Mouse (Mus musculus) spleen, postnatal 10 days (tissue): ENCODE measurements around the gene Kcnip2.

ENCODE experiments used
- DNase-seq, 2 experiments: peaks; one replicate each; pipeline ENCODE4 v3.0.0; 2021 to 2022; ENCODE audit warnings: low spot score in 2 of 2

Gene Kcnip2

GRCm38 (mm10) chr19:45815831-45816405 is at the start of gene Kcnip2:
Gene Kcnip2, minus strand, starts transcription at chr19:45816061.
- DNase-seq = no peak

GRCm38 (mm10) chr19:45855284-45855920 is 39.5 kb upstream of the Kcnip2 start:
- DNase-seq = peak in 1 of 2 experiments; percentile 16

- DNase-seq = peak in 1 of 2 experiments; percentile 20
These were observed 38.7 kb upstream of the Kcnip2 start for GRCm38 (mm10) chr19:45854521-45854920.

GRCm38 (mm10) chr19:45847733-45848093 is 31.9 kb upstream of the Kcnip2 start:
- no peak for DNase-seq

- peak in 1 of 2 experiments; percentile 57 for DNase-seq
These were observed 31.3 kb upstream of the Kcnip2 start for GRCm38 (mm10) chr19:45847016-45847732.

GRCm38 (mm10) chr19:45844209-45844608 is 28.3 kb upstream of the Kcnip2 start:
- no peak for DNase-seq

GRCm38 (mm10) chr19:45843424-45843823 is 27.6 kb upstream of the Kcnip2 start:
- peak; percentile 14 to 49 for DNase-seq

- no peak for DNase-seq
These were observed 21.5 kb upstream of the Kcnip2 start for GRCm38 (mm10) chr19:45837050-45837994.

- DNase-seq = no peak
These were observed 19.6 kb upstream of the Kcnip2 start for GRCm38 (mm10) chr19:45835490-45835889.

- DNase-seq = no peak
These were observed 17.8 kb upstream of the Kcnip2 start for GRCm38 (mm10) chr19:45833665-45834064.

- no peak for DNase-seq
These were observed 14.8 kb upstream of the Kcnip2 start for GRCm38 (mm10) chr19:45830679-45831078.

GRCm38 (mm10) chr19:45827736-45828135 is 11.9 kb upstream of the Kcnip2 start:
- DNase-seq = no peak

GRCm38 (mm10) chr19:45827125-45827524 is 11.3 kb upstream of the Kcnip2 start:
- DNase-seq = no peak

GRCm38 (mm10) chr19:45826146-45826545 is 10.3 kb upstream of the Kcnip2 start:
- DNase-seq = no peak

GRCm38 (mm10) chr19:45821832-45822231 is 6.0 kb upstream of the Kcnip2 start:
- DNase-seq = no peak

GRCm38 (mm10) chr19:45817816-45818490 is 2.1 kb upstream of the Kcnip2 start:
- no peak for DNase-seq

- no peak for DNase-seq
These were observed 866 bp upstream of the Kcnip2 start for GRCm38 (mm10) chr19:45816727-45817126.

GRCm38 (mm10) chr19:45815170-45815569 is 691 bp downstream of the Kcnip2 start:
- DNase-seq = no peak

GRCm38 (mm10) chr19:45813801-45814200 is 2.1 kb downstream of the Kcnip2 start:
- DNase-seq = no peak

GRCm38 (mm10) chr19:45813263-45813662 is 2.6 kb downstream of the Kcnip2 start:
- peak; percentile 79 to 91 for DNase-seq

- DNase-seq = no peak
These were observed 3.1 kb downstream of the Kcnip2 start for GRCm38 (mm10) chr19:45812673-45813252.
